Mouse (Mus musculus) C2C12 (cell line): ENCODE measurements around the gene Zfp12. TPM values are rescaled to one million over a fixed set of nuclear protein-coding genes. Genes with fewer than 3 reads are reported as not detected.

Experiments used
- H3K27me3 ChIP-seq: one replicate; pipeline ENCODE4 v1.6.1; 2011; ENCODE audit not compliant: control insufficient read depth, insufficient read depth, insufficient read length
- H3K36me3 ChIP-seq: one replicate; pipeline ENCODE4 v1.6.1; 2011; ENCODE audit not compliant: control insufficient read depth, insufficient read depth
- H3K4me3 ChIP-seq: one replicate; pipeline ENCODE4 v1.5.1; 2011; ENCODE audit warnings: mild to moderate bottlenecking, control low read depth; ENCODE audit not compliant: poor library complexity, insufficient read depth, severe bottlenecking
- H3K79me2 ChIP-seq: one replicate; pipeline ENCODE4 v1.6.1; 2011; ENCODE audit not compliant: control insufficient read depth, insufficient read depth
- H3K79me3 ChIP-seq: one replicate; pipeline ENCODE4 v1.6.1; 2011; ENCODE audit warnings: low read depth, control low read depth
- H3ac ChIP-seq: one replicate; pipeline ENCODE3; 2011; ENCODE audit warnings: low read depth; ENCODE audit not compliant: control insufficient read depth, insufficient read length
- CEBPB ChIP-seq: IDR thresholded peaks from one replicate; pipeline ENCODE4 v1.6.1; 2011; ENCODE audit warnings: low read depth, mild to moderate bottlenecking, control low read depth, moderate library complexity
- CTCF ChIP-seq: IDR thresholded peaks from one replicate; pipeline ENCODE4 v1.5.1; 2011; ENCODE audit not compliant: control insufficient read depth, insufficient read depth, insufficient read length
- FOSL1 ChIP-seq: IDR thresholded peaks from one replicate; pipeline ENCODE4 v1.8.0; 2011; ENCODE audit warnings: mild to moderate bottlenecking, low read length; ENCODE audit not compliant: poor library complexity, insufficient read depth, severe bottlenecking
- MAX ChIP-seq: IDR thresholded peaks from one replicate; pipeline ENCODE4 v1.6.1; 2011; ENCODE audit warnings: mild to moderate bottlenecking, control low read depth
- MYOD1 ChIP-seq: IDR thresholded peaks from one replicate; pipeline ENCODE4 v1.6.1; 2011; ENCODE audit warnings: low read depth; ENCODE audit not compliant: control insufficient read depth, insufficient read length
- MYOG ChIP-seq: IDR thresholded peaks from one replicate; pipeline ENCODE4 v1.6.1; 2011; ENCODE audit not compliant: control insufficient read depth, insufficient read length; ENCODE audit errors: extremely low read depth
- USF1 ChIP-seq: IDR thresholded peaks from one replicate; pipeline ENCODE4 v1.6.1; 2011; ENCODE audit warnings: low read depth, mild to moderate bottlenecking, control low read depth, moderate library complexity
- polyA plus RNA-seq: library from polyadenylated mRNA; unstranded; fragments of >200 nt; fragmentation: generic; extraction: Trizol; gene quantifications from one replicate; pipeline ENCODE4 v1.2.1, GENCODE M21; 2012; ENCODE audit warnings: missing spikeins

Gene Zfp12
- polyA plus RNA-seq, 1 experiment: 4.2 TPM

GRCm38 (mm10) chr5:143252039-143252438 is 17.1 kb downstream of the Zfp12 start:
- Histone ChIP-seq H3K27me3 (no peaks in the 10 kb centered on the region), H3ac (no peak overlapping the region), H3K79me3 (no peaks in the 10 kb centered on the region), H3K36me3 (peaks cover 21% of the 10 kb centered on the region), H3K79me2 (no peaks in the 10 kb centered on the region), H3K4me3 (no peak overlapping the region)
- TF ChIP-seq MYOD1 (no peak), USF1 (no peak), CTCF (no peak), CEBPB (no peak), MYOG (no peak), MAX (no peak), FOSL1 (no peak)

DNA sequence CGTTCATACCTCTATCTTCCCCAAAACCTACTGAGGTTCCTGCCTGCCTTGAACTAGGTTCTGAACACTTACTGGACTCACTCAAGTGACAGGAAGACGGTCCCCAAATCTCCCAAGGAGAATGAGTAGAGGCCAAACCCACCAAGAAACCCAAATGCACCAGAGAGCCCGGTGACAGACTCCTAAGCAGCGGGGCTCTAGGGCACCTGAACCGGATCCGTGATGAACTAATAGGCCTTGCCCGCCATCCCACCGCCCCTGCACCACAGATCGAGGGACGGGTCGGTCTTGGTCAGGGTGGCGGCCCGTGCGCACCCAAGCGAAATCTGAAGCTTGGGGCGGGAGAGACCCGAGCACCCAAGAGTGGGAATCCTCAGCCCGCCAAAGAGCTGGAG is 17.8 kb downstream of the Zfp12 start:
- TF ChIP-seq FOSL1: no peak
- no peak for TF ChIP-seq USF1
- Histone ChIP-seq H3K36me3 (peaks cover 14% of the 10 kb centered on the region), H3K79me3 (no peaks in the 10 kb centered on the region), H3K4me3 (no peak overlapping the region), H3ac (no peak overlapping the region), H3K79me2 (no peaks in the 10 kb centered on the region), H3K27me3 (no peaks in the 10 kb centered on the region)

DNA sequence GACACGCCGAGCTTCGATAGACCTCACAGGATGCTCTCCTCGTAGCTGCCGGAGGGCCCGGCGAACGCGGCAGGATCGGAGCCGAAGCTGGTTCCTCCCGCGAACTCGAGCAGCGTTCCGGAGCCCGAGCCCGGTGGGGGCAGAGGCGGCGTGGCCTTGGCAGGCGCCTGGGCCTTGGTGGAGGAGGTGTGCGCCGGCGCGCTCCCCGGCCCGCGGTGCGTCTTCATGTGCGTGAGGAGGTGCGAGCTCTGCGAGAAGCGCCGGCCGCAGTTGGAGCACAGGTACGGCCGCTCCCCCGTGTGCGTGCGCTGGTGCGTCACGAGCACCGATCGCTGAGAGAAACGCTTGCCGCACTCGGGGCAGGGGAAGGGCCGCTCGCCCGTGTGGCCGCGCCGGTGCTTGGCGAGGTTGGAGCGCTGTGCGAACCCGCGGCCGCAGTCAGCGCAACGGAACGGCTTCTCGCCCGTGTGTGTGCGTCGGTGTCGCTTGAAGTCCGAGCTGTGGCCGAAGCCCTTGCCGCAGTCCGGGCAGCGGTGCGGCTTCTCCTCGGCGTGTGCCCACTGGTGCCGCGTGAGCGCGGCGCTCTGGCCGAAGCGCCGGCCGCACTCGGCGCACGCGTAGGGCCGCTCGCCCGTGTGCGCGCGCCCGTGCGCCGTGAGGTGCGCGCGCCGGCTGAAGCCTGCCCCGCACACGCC is 18.4 kb downstream of the Zfp12 start:
- H3K79me2 ChIP-seq: no peaks in the 10 kb centered on the region
- H3K79me3 ChIP-seq: no peaks in the 10 kb centered on the region
- no peak overlapping the region for H3K4me3 ChIP-seq
- no peaks in the 10 kb centered on the region for H3K27me3 ChIP-seq
- TF ChIP-seq MAX: no peak
- no peak for TF ChIP-seq CEBPB
- TF ChIP-seq FOSL1: no peak
- TF ChIP-seq CTCF: no peak
- TF ChIP-seq MYOD1: no peak
- no peak for TF ChIP-seq MYOG
- TF ChIP-seq USF1: no peak
- H3ac ChIP-seq: no peak overlapping the region
- H3K36me3 ChIP-seq: peaks cover 10% of the 10 kb centered on the region

DNA sequence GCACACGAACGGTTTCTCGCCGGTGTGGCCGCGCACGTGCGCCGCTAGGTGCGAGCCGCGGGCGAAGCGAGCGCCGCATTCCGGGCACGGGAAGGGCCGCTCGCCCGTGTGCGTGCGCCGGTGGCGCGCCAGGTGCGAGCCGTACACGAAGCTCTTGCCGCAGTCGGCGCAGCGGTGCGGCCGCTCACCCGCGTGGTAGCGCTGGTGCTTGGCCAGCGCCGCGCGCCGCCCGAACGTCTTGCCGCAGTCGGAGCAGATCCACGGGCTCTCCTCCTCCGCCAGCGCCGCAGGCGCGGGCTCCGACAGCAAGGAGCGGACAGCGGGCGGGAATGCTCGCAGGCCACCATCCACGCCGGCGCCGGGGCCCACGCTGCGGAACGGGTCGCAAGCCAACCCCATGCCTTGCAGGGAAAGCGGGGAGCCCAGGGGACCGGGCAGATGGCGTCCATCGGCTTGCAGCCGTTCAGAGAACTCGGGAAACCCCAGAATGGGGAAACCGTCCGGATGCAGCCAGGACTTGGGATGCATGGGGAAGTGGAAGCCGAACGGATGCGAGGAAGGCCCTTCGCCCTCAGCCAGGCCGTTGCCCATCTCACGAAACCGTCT is 19.0 kb downstream of the Zfp12 start:
- Histone ChIP-seq H3K79me3 (no peaks in the 10 kb centered on the region), H3ac (no peak overlapping the region), H3K79me2 (no peaks in the 10 kb centered on the region), H3K36me3 (peaks cover 9% of the 10 kb centered on the region), H3K27me3 (no peaks in the 10 kb centered on the region), H3K4me3 (no peak overlapping the region)
- no peak for TF ChIP-seq CTCF
- no peak for TF ChIP-seq USF1
- no peak for TF ChIP-seq MYOD1
- no peak for TF ChIP-seq CEBPB
- TF ChIP-seq MYOG: no peak
- no peak for TF ChIP-seq MAX
- no peak for TF ChIP-seq FOSL1

- TF ChIP-seq MYOG: no peak
- TF ChIP-seq USF1: no peak
- no peak for TF ChIP-seq CEBPB
- no peak for TF ChIP-seq FOSL1
- no peak for TF ChIP-seq CTCF
- no peak for TF ChIP-seq MAX
- TF ChIP-seq MYOD1: no peak
- Histone ChIP-seq H3K79me2 (no peaks in the 10 kb centered on the region), H3K36me3 (peaks cover 9% of the 10 kb centered on the region), H3K4me3 (no peak overlapping the region), H3ac (no peak overlapping the region), H3K79me3 (no peaks in the 10 kb centered on the region), H3K27me3 (no peaks in the 10 kb centered on the region)
These were observed 19.6 kb downstream of the Zfp12 start for GRCm38 (mm10) chr5:143254487-143255130.

- Histone ChIP-seq H3K36me3 (peaks cover 9% of the 10 kb centered on the region), H3K27me3 (no peaks in the 10 kb centered on the region), H3K79me2 (no peaks in the 10 kb centered on the region), H3K4me3 (no peak overlapping the region), H3K79me3 (no peaks in the 10 kb centered on the region), H3ac (no peak overlapping the region)
- TF ChIP-seq CTCF (no peak), MYOG (no peak), MYOD1 (no peak), FOSL1 (no peak), CEBPB (no peak), MAX (no peak), USF1 (no peak)
These were observed 20.2 kb downstream of the Zfp12 start for GRCm38 (mm10) chr5:143255131-143255519.
